In the genomic region with DNA sequence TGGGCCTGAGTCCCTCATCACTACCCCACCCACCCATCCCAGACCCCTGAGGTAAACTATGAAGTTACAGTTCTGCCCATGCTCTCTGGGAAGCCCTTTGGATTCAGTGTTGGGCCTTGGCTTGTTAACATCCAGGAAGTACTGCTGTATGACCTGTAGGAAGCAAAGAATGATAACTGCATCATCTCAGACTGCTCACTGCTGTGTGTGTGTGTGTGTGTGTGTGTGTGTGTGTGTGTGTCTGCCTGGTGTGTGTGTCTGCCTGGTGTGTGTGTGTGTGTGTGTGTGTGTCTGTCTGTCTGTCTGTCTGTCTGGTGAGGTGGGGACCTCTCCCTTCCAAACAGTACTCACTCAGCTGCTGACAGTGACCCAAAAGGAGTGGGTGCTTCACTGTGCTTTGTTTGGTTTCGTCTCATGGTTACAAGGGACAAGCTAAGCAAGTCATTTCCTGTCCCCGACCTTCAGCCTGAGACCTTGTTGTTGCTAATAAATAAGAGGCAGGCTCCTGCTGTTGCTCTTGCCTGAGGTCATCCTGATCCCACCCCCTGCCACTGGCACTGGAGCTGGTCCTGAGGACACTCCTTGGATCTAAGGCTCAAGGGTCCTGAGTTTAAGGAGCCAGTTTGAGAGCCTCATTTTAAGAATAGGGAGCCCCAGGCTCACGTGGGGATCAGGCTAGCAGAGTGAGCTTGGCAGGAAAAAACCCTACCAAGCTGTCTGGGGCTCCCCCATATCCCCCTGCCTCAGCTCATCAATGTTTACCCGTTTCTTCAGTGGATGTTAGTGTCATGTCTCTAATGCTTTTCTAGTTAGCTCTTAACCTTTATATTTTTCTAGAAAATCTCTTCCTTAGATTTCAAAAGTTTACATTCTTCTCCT, we compare ENCODE assay signal across 9 mouse cellular contexts. TPM values are rescaled to one million over a fixed set of nuclear protein-coding genes. Genes with fewer than 3 reads are reported as not detected.
DNase-seq lines count a peak whose midpoint lies in the region; ATAC-seq lines count a peak whose summit lies in the region.
"Had no signal": no experiment of that assay in that cellular context is flagged by ENCODE, and none has a peak within 500 bp of the region (broad histone marks: within the 10 kb centered on the region; RNA-seq: fewer than 3 reads in every experiment).

No protein-coding gene starts in this region.

- no peaks in the 10 kb centered on the region for H3K36me3 ChIP-seq in heart, embryonic 11.5 days (ENCODE audit: control insufficient read depth, insufficient read depth, low read length)
- H3K36me3 ChIP-seq in splenic B cell, adult 2 months (ENCODE audit: control insufficient read depth, insufficient read depth, low read length, poor library complexity, severe bottlenecking), result no peaks in the 10 kb centered on the region
- H3K36me3 ChIP-seq: midbrain, embryonic 12.5 days had no signal

- no peaks in the 10 kb centered on the region for H3K27me3 ChIP-seq in heart, embryonic 11.5 days (ENCODE audit: control insufficient read depth, insufficient read depth, low read length)
- H3K27me3 ChIP-seq in splenic B cell, adult 2 months (ENCODE audit: control insufficient read depth, insufficient read depth, low read length, poor library complexity, severe bottlenecking), result no peaks in the 10 kb centered on the region
- H3K27me3 ChIP-seq: midbrain, embryonic 12.5 days had no signal

- H3K27ac ChIP-seq in heart, embryonic 11.5 days (ENCODE audit: low read depth, low read length), result 0 out of 2 replicates have a peak overlapping the region, but pooled peaks have one; percentile 30
- H3K27ac ChIP-seq: midbrain, embryonic 12.5 days had no signal

- DNase-seq in A20 (ENCODE audit: low read depth, low spot score) (peak; percentile 81), ES-CJ7 (ENCODE audit: low read depth, low spot score) (peak; percentile 46)
- peak; percentile 51 to 65 for DNase-seq in kidney, postnatal 4 days
- DNase-seq in splenic B cell, adult 2 months (ENCODE audit: low read depth, low spot score), result peak; percentile 80
- DNase-seq in frontal cortex, postnatal 36 days (ENCODE audit: low spot score in 2 of 2), result no peak
- no peak for DNase-seq in spleen, postnatal 4 days (ENCODE audit: low spot score in 2 of 2)
- no peak for DNase-seq in layer of hippocampus, adult 11-12 months (ENCODE audit: low spot score)

- H3K4me2 ChIP-seq in heart, embryonic 11.5 days, result no peak overlapping the region
- H3K4me2 ChIP-seq: midbrain, embryonic 12.5 days had no signal

- H3K4me1 ChIP-seq in heart, embryonic 11.5 days (ENCODE audit: control insufficient read depth, insufficient read depth, low read length), result peaks cover 7% of the 10 kb centered on the region

- H3K4me3 ChIP-seq in heart, embryonic 11.5 days (ENCODE audit: low read depth, low read length), result no peak overlapping the region
- H3K4me3 ChIP-seq: midbrain, embryonic 12.5 days had no signal

- H3K9me3 ChIP-seq in heart, embryonic 11.5 days (replicated peaks; ENCODE audit: control insufficient read depth, low read length), result no peaks in the 10 kb centered on the region
- H3K9me3 ChIP-seq: midbrain, embryonic 12.5 days had no signal

- H3K9ac ChIP-seq in heart, embryonic 11.5 days (ENCODE audit: low read depth, low read length), result no peak overlapping the region
- H3K9ac ChIP-seq: midbrain, embryonic 12.5 days had no signal

- ATAC-seq in heart, embryonic 11.5 days (replicated peaks; ENCODE audit: insufficient number of reproducible peaks, low FRiP score, low TSS enrichment), result no peak

- 32% methylated on average over 4 of the region's 4 CpGs for WGBS in heart, embryonic 11.5 days (ENCODE audit: insufficient replicate concordance)

RNA-seq across cellular contexts. Expression of a gene that starts 38.0 kb away (rescaled TPM):
- 9.8 and 12.7 TPM in 2 replicates for polyA plus RNA-seq in heart, embryonic 11.5 days (2014; fragmentation: Nextera tagmentation; extraction: Ambion mirVana)

RNA-seq across cellular contexts. Expression of a gene that starts 49.5 kb away (rescaled TPM):
- 0.14 TPM in 1 of 2 replicates, not detected in the other for polyA plus RNA-seq in heart, embryonic 11.5 days (2014; fragmentation: Nextera tagmentation; extraction: Ambion mirVana)

Comparison
In these comparisons a context has a peak if more than half of its experiments do, and no peak if none do; other contexts are left out.
1. DNase-seq: peak in A20 (single experiment), ES-CJ7 (single experiment), kidney, postnatal 4 days (2 of 2) and splenic B cell, adult 2 months (single experiment); none in frontal cortex, postnatal 36 days (0 of 2), spleen, postnatal 4 days (0 of 2) and layer of hippocampus, adult 11-12 months (single experiment).